Mouse (Mus musculus) adrenal gland, adult 18-20 months (tissue): ENCODE data around the gene Dtx2. TPM values are rescaled to one million over a fixed set of nuclear protein-coding genes. Genes with fewer than 3 reads are reported as not detected.
A peak's percentile ranks its signal among the peaks of the same experiment; 100 is the strongest.
"Not testable (repeated sequence)": the region's sequence is repeated elsewhere in the genome, so short reads cannot be mapped to it uniquely, and the experiment has no call there.

Experiments
- DNase-seq, 2 experiments: peaks; one replicate each; pipeline ENCODE4 v3.0.0; 2021 to 2022; ENCODE audit warnings: low spot score in 2 of 2
- total RNA-seq, 2 experiments: library from RNA; stranded (reverse); gene quantifications; 1 replicate in 1 of 2; 2 replicates in 1 of 2; pipeline ENCODE4 v1.2.3; 2021

Gene Dtx2
- total RNA-seq, 2 experiments from 2014 or later, result 12.8 to 18.7 TPM

DNA sequence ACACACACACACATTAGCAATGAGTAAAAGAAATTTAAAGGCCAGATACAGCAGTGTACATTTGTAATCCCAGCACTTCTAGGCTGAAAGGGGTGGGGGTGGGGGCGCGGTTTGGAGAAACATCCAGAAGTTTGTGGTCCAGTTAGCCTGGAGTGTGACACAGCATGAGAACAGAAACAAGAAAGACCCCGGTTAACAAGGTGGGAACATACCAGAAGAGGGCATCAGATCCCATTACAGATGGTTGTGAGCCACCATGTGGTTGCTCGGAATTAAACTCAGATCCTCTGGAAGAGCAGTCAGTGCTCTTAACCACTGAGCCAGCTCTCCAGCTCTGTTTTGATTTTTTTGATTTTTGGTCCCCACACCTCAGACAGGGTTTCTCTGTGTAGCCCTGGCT lies 61.5 kb downstream of the Dtx2 start:
- no peak for DNase-seq

GRCm38 (mm10) chr5:136057085-136057484 lies 62.5 kb downstream of the Dtx2 start:
- no peak for DNase-seq

DNA sequence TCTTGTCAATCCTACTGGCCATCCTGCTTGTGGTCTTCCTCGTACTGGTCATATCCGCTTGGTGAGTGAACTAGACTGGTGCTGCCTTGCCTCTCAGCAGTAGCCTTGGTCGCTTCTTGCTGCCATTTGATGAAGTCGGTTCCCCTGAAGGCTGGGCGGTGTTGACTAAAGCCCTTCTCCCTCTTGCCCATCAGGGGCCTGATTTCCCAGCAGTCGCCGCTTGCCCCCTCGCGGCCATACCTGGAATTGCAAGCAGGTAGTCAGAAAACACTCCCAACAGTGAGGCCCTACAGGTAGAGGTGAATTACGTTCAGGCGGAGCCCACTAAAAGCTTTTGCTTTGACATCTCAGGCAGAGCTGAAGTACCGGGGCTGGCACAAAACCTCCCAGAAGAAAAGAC lies 67.0 kb downstream of the Dtx2 start:
- DNase-seq, result peak; percentile 85 to 88

DNA sequence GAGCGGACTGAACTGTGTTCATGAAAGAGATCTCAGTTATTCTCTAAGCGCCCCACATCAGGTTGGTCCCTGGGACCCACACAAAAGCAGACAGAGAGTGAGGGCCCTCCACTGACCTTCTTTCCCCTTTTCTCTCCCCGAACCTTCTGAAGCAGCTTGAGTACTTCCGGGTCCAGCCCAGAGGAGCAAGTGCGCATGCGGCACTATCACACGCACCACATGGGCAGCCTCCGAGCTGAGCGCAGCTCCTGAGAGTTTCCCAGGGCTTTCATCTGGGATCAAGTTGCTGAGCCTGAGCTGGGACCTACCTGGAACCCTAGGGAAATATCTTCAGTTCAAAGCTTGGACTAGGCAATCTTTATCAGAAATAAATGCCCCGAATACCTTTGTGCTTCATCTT lies 69.3 kb downstream of the Dtx2 start:
- DNase-seq, result no peak

DNA sequence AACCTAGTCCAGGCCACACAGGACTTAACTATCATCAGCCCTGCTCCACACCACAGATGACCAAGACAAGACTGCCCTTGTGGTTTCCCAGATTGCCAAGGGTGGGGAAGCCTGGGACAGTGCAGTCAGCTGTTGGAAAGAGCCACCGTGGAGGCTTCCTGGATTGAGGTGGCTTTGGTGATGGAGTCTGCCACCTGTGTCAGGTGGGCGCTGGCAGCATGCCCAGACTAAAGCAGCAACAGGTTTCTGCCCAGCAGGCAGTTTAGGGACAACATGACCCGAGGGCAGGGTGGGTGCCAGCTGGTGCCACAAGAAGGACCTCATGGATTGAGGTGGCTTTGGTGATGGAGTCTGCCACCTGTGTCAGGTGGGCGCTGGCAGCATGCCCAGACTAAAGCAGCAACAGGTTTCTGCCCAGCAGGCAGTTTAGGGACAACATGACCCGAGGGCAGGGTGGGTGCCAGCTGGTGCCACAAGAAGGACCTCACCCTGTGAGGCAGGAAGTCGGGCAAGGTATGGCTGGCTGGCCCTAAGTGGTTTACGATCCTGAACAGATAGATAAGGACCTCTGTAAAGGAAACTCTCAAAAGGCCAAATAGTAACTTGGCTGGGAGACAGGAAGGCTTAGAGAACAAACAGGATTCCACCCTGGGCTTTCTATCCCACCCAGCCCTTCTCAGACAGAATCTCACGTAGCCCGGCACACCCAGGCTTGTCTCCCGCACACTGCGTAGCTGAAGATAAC lies 72.0 kb downstream of the Dtx2 start:
- DNase-seq, result not testable (repeated sequence)

GRCm38 (mm10) chr5:136069411-136069810 lies 74.8 kb downstream of the Dtx2 start:
- no peak for DNase-seq

DNA sequence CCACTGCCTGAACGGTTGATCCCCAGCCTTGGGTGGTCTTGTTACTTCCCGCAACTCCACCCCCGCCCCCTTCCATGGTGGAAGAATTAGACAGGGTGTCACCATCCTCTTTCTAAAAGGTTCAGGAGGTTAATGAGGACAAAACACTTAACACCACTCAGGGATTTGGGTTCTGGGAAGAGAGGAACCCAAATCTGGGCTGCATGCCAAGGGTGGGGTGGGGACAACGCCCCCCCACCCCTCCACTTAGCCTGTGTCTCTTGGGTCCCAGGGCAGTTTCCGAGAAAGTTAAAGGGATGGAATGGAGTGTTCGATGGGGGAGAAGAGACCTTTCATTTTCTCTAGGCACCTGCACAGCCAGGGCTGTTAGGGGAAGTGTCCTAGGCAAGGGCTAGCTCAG lies 78.5 kb downstream of the Dtx2 start:
- no peak for DNase-seq

DNA sequence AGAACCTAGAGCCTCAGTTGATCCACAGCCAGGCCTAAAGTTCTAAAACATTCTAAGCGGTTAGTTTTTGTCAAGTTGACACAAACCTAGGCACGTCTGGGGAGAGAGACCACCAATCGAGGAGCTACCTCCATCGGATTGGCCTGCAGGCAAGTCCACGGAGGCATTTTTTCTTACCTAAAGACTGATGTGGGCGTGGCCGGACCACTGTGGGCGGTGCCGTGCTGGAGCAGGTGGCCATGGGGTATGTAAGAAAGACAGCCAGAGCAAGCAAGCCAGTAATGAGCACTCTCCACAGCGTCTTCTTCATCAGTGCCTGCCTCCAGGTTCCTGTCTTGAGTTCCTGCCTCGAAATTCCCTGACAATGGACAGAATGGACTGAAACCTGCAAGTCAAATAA lies 78.9 kb downstream of the Dtx2 start:
- no peak for DNase-seq

DNA sequence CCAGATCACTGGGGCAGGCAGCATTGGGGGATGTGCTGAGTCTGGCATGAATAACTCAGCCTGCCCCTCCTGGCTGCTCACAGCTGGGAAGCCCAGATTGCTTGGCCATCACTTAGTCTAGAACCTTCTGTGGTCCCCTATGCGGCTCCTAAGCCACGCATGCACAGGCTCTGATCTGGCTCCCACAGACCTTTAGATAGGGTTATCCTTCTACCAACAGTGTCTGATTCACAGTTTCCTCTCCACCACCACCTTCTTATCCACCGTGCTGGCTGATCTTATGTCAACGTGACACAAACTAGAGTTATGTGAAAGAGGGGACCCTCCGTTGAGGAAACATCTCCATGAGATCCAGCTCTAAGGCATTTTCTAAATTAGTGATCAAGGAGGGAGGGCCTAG lies 80.5 kb downstream of the Dtx2 start:
- DNase-seq, result no peak

DNA sequence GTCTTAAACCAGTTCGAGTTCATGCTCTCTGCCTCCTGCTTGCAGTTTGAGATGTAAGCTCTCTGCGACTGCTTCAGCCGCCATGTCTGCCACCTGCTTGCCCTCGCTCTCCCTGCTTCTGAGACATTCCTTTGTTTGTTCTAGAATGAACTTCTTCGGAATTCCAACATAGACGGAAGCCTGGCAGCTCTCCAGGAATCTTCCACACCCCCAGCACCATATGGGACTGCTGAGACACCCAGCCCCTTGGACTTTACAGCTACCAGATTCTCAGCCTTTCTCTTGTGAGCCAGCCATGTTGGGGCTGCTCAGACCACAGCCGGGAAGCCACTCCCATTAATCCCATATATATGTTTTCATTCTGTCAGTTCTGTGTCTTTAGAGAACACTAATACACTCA lies 81.7 kb downstream of the Dtx2 start:
- no peak for DNase-seq

GRCm38 (mm10) chr5:136077001-136077550 lies 82.5 kb downstream of the Dtx2 start:
- DNase-seq, result no peak

- DNase-seq, result no peak
These were observed 83.5 kb downstream of the Dtx2 start for GRCm38 (mm10) chr5:136078136-136078535.

DNA sequence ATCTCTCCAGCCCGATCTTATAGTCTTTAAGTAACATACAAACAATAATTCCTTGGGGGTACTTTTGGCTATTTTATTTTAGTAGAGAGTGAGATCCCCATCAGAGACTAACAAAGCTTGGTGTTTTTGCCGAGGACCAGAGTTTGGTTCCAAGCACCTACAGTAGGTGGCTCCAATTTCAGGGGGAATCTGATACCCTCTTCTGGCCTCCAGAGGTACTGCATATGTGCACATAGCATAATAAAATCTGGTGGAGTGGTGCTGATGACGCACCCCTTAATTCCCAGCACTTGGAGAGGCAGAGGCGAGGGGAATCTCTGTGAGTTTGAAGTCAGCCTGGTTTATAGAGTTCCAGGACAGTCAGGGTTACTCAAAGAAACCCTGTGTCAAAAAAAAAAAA lies 87.7 kb downstream of the Dtx2 start:
- no peak for DNase-seq

Other genes starting within 250 kb of the Dtx2 start
- gene Styxl1, start 216.4 kb upstream of the Dtx2 start, total RNA-seq, result under 1 TPM; 0.23 to 0.51 TPM
- 100 to 1,000 TPM; 474 to 759 TPM for gene Mdh2, start 216.3 kb upstream of the Dtx2 start, total RNA-seq
- gene Srrm3, start 187.9 kb upstream of the Dtx2 start, total RNA-seq, result 1 to 10 TPM; 2.6 to 4.2 TPM
- gene Hspb1, start 106.9 kb upstream of the Dtx2 start, total RNA-seq, result 1,000 to 10,000 TPM in 1 of 2 experiments, 100 to 1,000 TPM in 1; 220 to 1,206 TPM
- 100 to 1,000 TPM; 665 to 853 TPM for gene Ywhag, start 60.2 kb upstream of the Dtx2 start, total RNA-seq
- 1 to 10 TPM; 3.3 to 4.3 TPM for gene Ssc4d, start 20.3 kb upstream of the Dtx2 start, total RNA-seq
- not detected for gene Zp3, start 14.7 kb upstream of the Dtx2 start, total RNA-seq
- gene Upk3b, start 43.7 kb downstream of the Dtx2 start, total RNA-seq, result 10 to 100 TPM in 1 of 2 experiments, 1 to 10 TPM in 1; 7.4 to 14.0 TPM
- gene Upk3bl, start 59.7 kb downstream of the Dtx2 start, total RNA-seq, result not detected
- 10 to 100 TPM; 11.9 to 14.7 TPM for gene Rasa4, start 89.1 kb downstream of the Dtx2 start, total RNA-seq
- gene Polr2j, start 121.8 kb downstream of the Dtx2 start, total RNA-seq, result 10 to 100 TPM; 70.3 to 78.0 TPM
- gene Lrwd1, start 141.3 kb downstream of the Dtx2 start, total RNA-seq, result 10 to 100 TPM; 11.0 to 11.4 TPM
- 1 to 10 TPM; 8.3 to 8.5 TPM for gene Alkbh4, start 141.3 kb downstream of the Dtx2 start, total RNA-seq
- 1 to 10 TPM; 2.7 to 3.4 TPM for gene Orai2, start 175.9 kb downstream of the Dtx2 start, total RNA-seq
- gene Prkrip1, start 204.2 kb downstream of the Dtx2 start, total RNA-seq, result 10 to 100 TPM; 38.7 to 48.9 TPM